Mouse (Mus musculus): Measurements from ENCODE around the gene Msh4.

DNA sequence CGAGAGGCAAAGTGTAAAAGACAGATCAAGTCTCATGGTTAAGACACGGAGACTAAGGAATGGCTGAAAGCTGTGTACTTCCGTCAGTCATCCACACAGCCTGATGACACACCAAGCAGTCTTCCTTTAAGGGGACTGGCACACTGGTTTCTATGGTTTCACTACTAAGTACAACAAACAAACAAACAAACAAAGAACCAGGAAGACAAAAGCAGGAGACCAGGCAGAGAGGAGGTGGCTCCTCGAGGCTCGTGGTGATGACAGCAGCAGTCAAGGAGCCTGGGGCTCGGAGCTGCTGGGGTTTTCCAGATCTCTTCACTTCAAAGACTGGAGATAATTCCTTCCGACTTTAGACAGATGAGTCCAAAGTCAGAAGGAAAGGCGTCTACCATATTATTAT lies 34.1 kb upstream of the Msh4 start:
- TF ChIP-seq CTCF (IDR thresholded peaks at IDR 0.05; ENCODE audit: control insufficient read depth, insufficient read depth, insufficient read length): no peak
- TF ChIP-seq MAX (IDR thresholded peaks at IDR 0.05): no peak
- TF ChIP-seq USF1 (IDR thresholded peaks at IDR 0.05; ENCODE audit: low read depth): no peak
- no peak for TF ChIP-seq MYOD1 (IDR thresholded peaks at IDR 0.05; ENCODE audit: control insufficient read depth, insufficient read length, low read depth)
- TF ChIP-seq FOSL1 (IDR thresholded peaks at IDR 0.05; ENCODE audit: insufficient read depth, low read length, poor library complexity, severe bottlenecking): no peak
- no peak for TF ChIP-seq MYOG (IDR thresholded peaks at IDR 0.05; ENCODE audit: control insufficient read depth, extremely low read depth, insufficient read length)
- TF ChIP-seq CEBPB (IDR thresholded peaks at IDR 0.05; ENCODE audit: low read depth): no peak

Measured in C2C12 (cell line).